In the genomic region with DNA sequence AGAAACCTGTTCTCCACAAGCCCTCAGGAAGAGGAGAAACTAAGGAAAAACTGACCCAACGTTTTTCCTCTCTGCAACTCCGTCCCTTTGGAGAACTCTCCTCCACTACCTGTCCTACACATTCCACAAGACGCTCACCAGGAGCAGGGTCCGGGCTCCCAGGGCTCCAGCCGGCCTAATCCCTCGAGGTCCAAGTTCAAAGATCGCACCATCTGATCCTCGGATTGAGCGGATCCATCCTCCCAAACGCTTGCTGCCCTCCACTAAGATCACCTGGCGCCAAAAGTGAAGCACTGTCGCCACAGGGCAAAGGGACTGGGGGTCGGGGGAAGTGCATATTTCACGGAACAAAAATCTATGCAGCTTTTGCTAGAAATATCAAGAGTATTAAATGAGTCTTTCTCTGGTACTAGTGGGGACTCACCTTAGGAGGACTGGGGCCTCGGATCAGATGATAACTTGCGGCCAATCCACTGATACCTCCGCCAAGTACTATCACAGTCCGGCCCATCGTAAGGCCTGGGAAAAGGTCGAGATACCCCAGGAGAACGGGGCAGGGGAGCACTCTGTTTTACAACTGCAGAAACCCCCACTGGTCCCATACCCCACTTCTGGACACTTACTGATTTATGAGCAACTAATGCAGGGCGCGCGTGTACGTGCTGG, we compare ENCODE assay signal across 8 mouse cellular contexts. TPM values are rescaled to one million over a fixed set of nuclear protein-coding genes. Genes with fewer than 3 reads are reported as not detected.
DNase-seq lines count a peak whose midpoint lies in the region; ATAC-seq and TF ChIP-seq lines count a peak whose summit lies in the region.

No protein-coding gene starts in this region.

- H3K27ac ChIP-seq in left cerebral cortex, adult 2 months: peak overlapping the region; percentile 22
- H3K27ac ChIP-seq in embryonic facial prominence, embryonic 12.5 days: 0 out of 2 replicates have a peak overlapping the region, but pooled peaks have one; percentile 17
- peak overlapping the region; percentile 41; the same call in 1 of the 2 replicates for H3K27ac ChIP-seq in hindbrain, embryonic 13.5 days
- H3K27ac ChIP-seq in liver, embryonic 11.5 days (ENCODE audit: low read depth, low read length): peak overlapping the region; percentile 99
- peak overlapping the region; percentile 10; the same call in 1 of the 2 replicates for H3K27ac ChIP-seq in small intestine, adult 2 months (ENCODE audit: insufficient read depth, low read depth, low read length)

- TF ChIP-seq POLR2A in small intestine, adult 2 months (IDR thresholded peaks at IDR 0.05; ENCODE audit: low read depth, low read length): no peak

- DNase-seq in left cerebral cortex, adult 2 months (ENCODE audit: extremely low spot score in 1 of 2, low spot score in 2 of 2): no peak
- no peak for DNase-seq in left cerebral cortex, postnatal 10 days (ENCODE audit: extremely low spot score in 1 of 2, low spot score in 2 of 2)
- no peak for DNase-seq in liver, embryonic 11.5 days (ENCODE audit: low spot score)
- no peak for DNase-seq in T-cell, adult 2 months (ENCODE audit: low spot score)
- no peak for DNase-seq in left cerebral cortex, postnatal 25 days (ENCODE audit: low spot score in 2 of 2)

- no peaks in the 10 kb centered on the region for H3K9me3 ChIP-seq in embryonic facial prominence, embryonic 12.5 days
- H3K9me3 ChIP-seq in hindbrain, embryonic 13.5 days: no peaks in the 10 kb centered on the region
- H3K9me3 ChIP-seq in liver, embryonic 11.5 days (ENCODE audit: control insufficient read depth, low read length): no peaks in the 10 kb centered on the region

- H3K9ac ChIP-seq in embryonic facial prominence, embryonic 12.5 days: peak overlapping the region; percentile 79
- H3K9ac ChIP-seq in hindbrain, embryonic 13.5 days: peak overlapping the region; percentile 85
- peak overlapping the region; percentile 94 for H3K9ac ChIP-seq in liver, embryonic 11.5 days (ENCODE audit: low read depth, low read length)

- TF ChIP-seq CTCF in left cerebral cortex, adult 2 months (IDR thresholded peaks at IDR 0.05): no peak
- TF ChIP-seq CTCF in small intestine, adult 2 months (IDR thresholded peaks at IDR 0.05; ENCODE audit: extremely low read depth, insufficient read length, insufficient replicate concordance, low read depth, low read length): no peak

- ATAC-seq in embryonic facial prominence, embryonic 12.5 days (ENCODE audit: insufficient number of reproducible peaks, insufficient read depth, low FRiP score, low TSS enrichment): peak; percentile 28; the same call in 1 of the 2 replicates
- ATAC-seq in hindbrain, embryonic 13.5 days (ENCODE audit: low FRiP score): no peak; the same call in 1 of the 2 replicates
- ATAC-seq in liver, embryonic 11.5 days (replicated peaks; ENCODE audit: low FRiP score): peak; percentile 53

- peak overlapping the region; percentile 72 for H3K4me3 ChIP-seq in left cerebral cortex, adult 2 months
- H3K4me3 ChIP-seq in embryonic facial prominence, embryonic 12.5 days: peak overlapping the region; percentile 69
- H3K4me3 ChIP-seq in hindbrain, embryonic 13.5 days: peak overlapping the region; percentile 63
- peak overlapping the region; percentile 76 for H3K4me3 ChIP-seq in liver, embryonic 11.5 days (ENCODE audit: low read depth, low read length)
- H3K4me3 ChIP-seq in small intestine, adult 2 months (ENCODE audit: low read depth, low read length): peak overlapping the region; percentile 72

- H3K27me3 ChIP-seq in embryonic facial prominence, embryonic 12.5 days: no peaks in the 10 kb centered on the region
- H3K27me3 ChIP-seq in hindbrain, embryonic 13.5 days: no peaks in the 10 kb centered on the region
- H3K27me3 ChIP-seq in liver, embryonic 11.5 days (replicated peaks; ENCODE audit: control insufficient read depth, insufficient read depth, low read length): no peaks in the 10 kb centered on the region
- no peaks in the 10 kb centered on the region for H3K27me3 ChIP-seq in small intestine, adult 2 months (ENCODE audit: control insufficient read depth, insufficient read depth, low read length)

- H3K4me2 ChIP-seq in embryonic facial prominence, embryonic 12.5 days (replicated peaks): peak overlapping the region; percentile 90
- peak overlapping the region; percentile 77 for H3K4me2 ChIP-seq in hindbrain, embryonic 13.5 days
- H3K4me2 ChIP-seq in liver, embryonic 11.5 days: peak overlapping the region; percentile 63

- peaks cover 18% of the 10 kb centered on the region; the same call in 1 of the 2 replicates for H3K4me1 ChIP-seq in embryonic facial prominence, embryonic 12.5 days
- H3K4me1 ChIP-seq in hindbrain, embryonic 13.5 days (replicated peaks): peaks cover 37% of the 10 kb centered on the region
- peaks cover 6% of the 10 kb centered on the region; the same call in 1 of the 2 replicates for H3K4me1 ChIP-seq in liver, embryonic 11.5 days (replicated peaks; ENCODE audit: control insufficient read depth, insufficient read depth, low read length)
- H3K4me1 ChIP-seq in small intestine, adult 2 months (ENCODE audit: control insufficient read depth, insufficient read depth, insufficient read length, low read length): peaks cover 3% of the 10 kb centered on the region; the same call in 1 of the 2 replicates

- intact Hi-C loops in left cerebral cortex, adult 2 months (cut with DNase I): loop anchor here (2.0 kb wide), 1 partner anchor 34 kb away; no protein-coding TSS in a partner anchor
- intact Hi-C loops in left cerebral cortex, postnatal 10 days (cut with DNase I): no loop called here
- intact Hi-C loops in left cerebral cortex, postnatal 25 days (cut with DNase I): no loop called here

- 2% methylated on average over 25 of the region's 25 CpGs for WGBS in embryonic facial prominence, embryonic 12.5 days
- 1% methylated on average over 25 of the region's 25 CpGs for WGBS in hindbrain, embryonic 13.5 days
- WGBS in liver, embryonic 11.5 days: 1% methylated on average over 25 of the region's 25 CpGs
- WGBS in small intestine, adult 2 months: 2% methylated on average over 25 of the region's 25 CpGs

- H3K36me3 ChIP-seq in embryonic facial prominence, embryonic 12.5 days: peaks cover 66% of the 10 kb centered on the region
- peaks cover 63% of the 10 kb centered on the region for H3K36me3 ChIP-seq in hindbrain, embryonic 13.5 days
- H3K36me3 ChIP-seq in liver, embryonic 11.5 days (ENCODE audit: control insufficient read depth, insufficient read depth, low read length): peaks cover 35% of the 10 kb centered on the region
- H3K36me3 ChIP-seq in small intestine, adult 2 months (ENCODE audit: control insufficient read depth, insufficient read depth, low read length): peaks cover 37% of the 10 kb centered on the region

RNA-seq across cellular contexts. Expression of a gene that starts 0.6 kb away (rescaled TPM):
- total RNA-seq in left cerebral cortex, adult 2 months (2021): 10 to 100 TPM; 26.0 to 32.1 TPM
- 10 to 100 TPM; 20.4 to 21.8 TPM for total RNA-seq in left cerebral cortex, postnatal 10 days (2021)
- 75.4 and 79.1 TPM in 2 replicates for polyA plus RNA-seq in embryonic facial prominence, embryonic 12.5 days (2016; fragmentation: Nextera tagmentation; extraction: Ambion mirVana)
- polyA plus RNA-seq in hindbrain, embryonic 13.5 days (2015; fragmentation: Nextera tagmentation; extraction: Ambion mirVana): 45.0 and 51.1 TPM in 2 replicates
- polyA plus RNA-seq in liver, embryonic 11.5 days (2014; fragmentation: Nextera tagmentation; extraction: Ambion mirVana): 131 and 133 TPM in 2 replicates
- 15.4 and 23.4 TPM in 2 replicates for polyA plus RNA-seq in small intestine, adult 2 months (2012; rRNA removed)
- total RNA-seq in left cerebral cortex, postnatal 25 days (2021): 10 to 100 TPM; 19.9 to 29.4 TPM

RNA-seq across cellular contexts. Expression of a gene that starts 7.4 kb away (rescaled TPM):
- 10 to 100 TPM; 59.8 to 65.7 TPM for total RNA-seq in left cerebral cortex, adult 2 months (2021)
- total RNA-seq in left cerebral cortex, postnatal 10 days (2021): 10 to 100 TPM; 51.5 to 53.4 TPM
- polyA plus RNA-seq in embryonic facial prominence, embryonic 12.5 days (2016; fragmentation: Nextera tagmentation; extraction: Ambion mirVana): 135 and 139 TPM in 2 replicates
- 106 and 107 TPM in 2 replicates for polyA plus RNA-seq in hindbrain, embryonic 13.5 days (2015; fragmentation: Nextera tagmentation; extraction: Ambion mirVana)
- 51.0 and 53.1 TPM in 2 replicates for polyA plus RNA-seq in liver, embryonic 11.5 days (2014; fragmentation: Nextera tagmentation; extraction: Ambion mirVana)
- polyA plus RNA-seq in small intestine, adult 2 months (2012; rRNA removed): 18.3 and 30.2 TPM in 2 replicates
- total RNA-seq in left cerebral cortex, postnatal 25 days (2021): 10 to 100 TPM; 59.6 to 64.1 TPM

RNA-seq across cellular contexts. Expression of a gene that starts 10.3 kb away (rescaled TPM):
- total RNA-seq in left cerebral cortex, adult 2 months (2021): 10 to 100 TPM; 57.0 to 69.2 TPM
- total RNA-seq in left cerebral cortex, postnatal 10 days (2021): 10 to 100 TPM; 59.7 to 64.1 TPM
- 86.0 and 89.3 TPM in 2 replicates for polyA plus RNA-seq in embryonic facial prominence, embryonic 12.5 days (2016; fragmentation: Nextera tagmentation; extraction: Ambion mirVana)
- polyA plus RNA-seq in hindbrain, embryonic 13.5 days (2015; fragmentation: Nextera tagmentation; extraction: Ambion mirVana): 105 and 110 TPM in 2 replicates
- polyA plus RNA-seq in liver, embryonic 11.5 days (2014; fragmentation: Nextera tagmentation; extraction: Ambion mirVana): 49.0 and 50.6 TPM in 2 replicates
- 38.5 and 78.5 TPM in 2 replicates for polyA plus RNA-seq in small intestine, adult 2 months (2012; rRNA removed)
- 10 to 100 TPM; 58.1 to 63.6 TPM for total RNA-seq in left cerebral cortex, postnatal 25 days (2021)

RNA-seq across cellular contexts. Expression of a gene that starts 14.4 kb away (rescaled TPM):
- 100 to 1,000 TPM; 101 to 108 TPM for total RNA-seq in left cerebral cortex, adult 2 months (2021)
- 100 to 1,000 TPM; 110 to 114 TPM for total RNA-seq in left cerebral cortex, postnatal 10 days (2021)
- 102 and 105 TPM in 2 replicates for polyA plus RNA-seq in embryonic facial prominence, embryonic 12.5 days (2016; fragmentation: Nextera tagmentation; extraction: Ambion mirVana)
- polyA plus RNA-seq in hindbrain, embryonic 13.5 days (2015; fragmentation: Nextera tagmentation; extraction: Ambion mirVana): 125 and 128 TPM in 2 replicates
- 83.7 TPM in 2 replicates for polyA plus RNA-seq in liver, embryonic 11.5 days (2014; fragmentation: Nextera tagmentation; extraction: Ambion mirVana)
- 6.3 and 10.8 TPM in 2 replicates for polyA plus RNA-seq in small intestine, adult 2 months (2012; rRNA removed)
- total RNA-seq in left cerebral cortex, postnatal 25 days (2021): 100 to 1,000 TPM; 105 to 115 TPM

RNA-seq across cellular contexts. Expression of a gene that starts 29.2 kb away (rescaled TPM):
- total RNA-seq in left cerebral cortex, adult 2 months (2021): 100 to 1,000 TPM; 267 to 272 TPM
- 100 to 1,000 TPM; 243 to 255 TPM for total RNA-seq in left cerebral cortex, postnatal 10 days (2021)
- polyA plus RNA-seq in embryonic facial prominence, embryonic 12.5 days (2016; fragmentation: Nextera tagmentation; extraction: Ambion mirVana): 236 and 243 TPM in 2 replicates
- polyA plus RNA-seq in hindbrain, embryonic 13.5 days (2015; fragmentation: Nextera tagmentation; extraction: Ambion mirVana): 222 and 228 TPM in 2 replicates
- polyA plus RNA-seq in liver, embryonic 11.5 days (2014; fragmentation: Nextera tagmentation; extraction: Ambion mirVana): 256 and 262 TPM in 2 replicates
- polyA plus RNA-seq in small intestine, adult 2 months (2012; rRNA removed): 79.8 and 116 TPM in 2 replicates
- 100 to 1,000 TPM; 258 to 278 TPM for total RNA-seq in left cerebral cortex, postnatal 25 days (2021)

Comparison
In these comparisons a context has a peak if more than half of its experiments do, and no peak if none do; other contexts are left out.
1. H3K27ac ChIP-seq: peak in every context shown above with its lines; median percentile 99 in liver, embryonic 11.5 days; 41 in hindbrain, embryonic 13.5 days; 22 in left cerebral cortex, adult 2 months; 17 in embryonic facial prominence, embryonic 12.5 days; 10 in small intestine, adult 2 months.